Mouse (Mus musculus): ENCODE measurements at regions not wholly inside any gene's neighbourhood (a gene's known extent, or its start where the extent isn't known, plus 50 kb on each side); places are given as distances from the start of the nearest gene placed in this dataset.

DNA sequence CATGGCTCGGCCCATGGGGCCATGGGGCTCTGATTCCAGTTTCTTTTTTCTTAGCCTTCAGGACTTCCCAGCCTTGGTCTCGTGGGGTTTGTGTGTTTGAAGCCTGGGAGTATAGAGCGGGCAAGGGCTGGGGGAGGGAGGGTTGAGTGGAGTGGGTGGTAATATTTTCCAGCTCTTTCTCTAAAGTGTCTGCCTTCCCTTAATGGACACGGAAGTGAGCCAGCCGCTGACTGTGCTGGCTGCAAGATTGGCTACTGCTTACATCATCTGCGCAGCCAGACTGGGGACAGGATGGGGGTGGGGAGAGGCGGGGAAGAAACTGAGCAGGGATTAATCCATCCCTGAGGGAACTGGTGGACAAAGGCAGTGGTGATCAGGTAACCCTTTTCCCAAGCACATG, 52.3 kb downstream of the Tnp1 start:
- DNase-seq (ENCODE audit: low spot score): peak; percentile 13

GRCm38 (mm10) chr1:72960241-72960653, 55.5 kb downstream of the Tnp1 start:
- DNase-seq (ENCODE audit: low spot score): no peak

- DNase-seq (ENCODE audit: low spot score): peak; percentile 29
Measured at GRCm38 (mm10) chr1:72955387-72955786, 60.3 kb downstream of the Tnp1 start.

GRCm38 (mm10) chr1:72952896-72953295, 62.8 kb downstream of the Tnp1 start:
- no peak for DNase-seq (ENCODE audit: low spot score)

DNA sequence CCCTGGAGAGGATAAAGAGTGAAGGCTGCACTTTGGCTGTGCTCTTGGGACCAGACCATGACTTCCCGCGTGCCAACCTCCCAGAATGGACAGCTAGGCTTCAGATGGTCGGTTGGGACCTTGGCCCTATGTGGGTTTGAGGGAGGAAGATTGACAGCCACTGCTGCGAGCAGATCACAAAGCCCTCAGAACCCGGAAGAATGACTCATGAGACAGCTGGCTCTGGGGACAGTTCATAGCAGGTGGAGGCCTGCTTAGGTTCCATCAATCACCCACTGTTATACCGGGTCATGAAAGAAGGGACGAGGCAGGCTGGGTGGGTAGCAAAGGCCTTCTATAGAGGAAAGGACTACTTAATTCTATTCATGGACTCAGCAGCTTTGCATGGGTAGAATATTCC, 63.9 kb downstream of the Tnp1 start:
- no peak for DNase-seq (ENCODE audit: low spot score)

DNA sequence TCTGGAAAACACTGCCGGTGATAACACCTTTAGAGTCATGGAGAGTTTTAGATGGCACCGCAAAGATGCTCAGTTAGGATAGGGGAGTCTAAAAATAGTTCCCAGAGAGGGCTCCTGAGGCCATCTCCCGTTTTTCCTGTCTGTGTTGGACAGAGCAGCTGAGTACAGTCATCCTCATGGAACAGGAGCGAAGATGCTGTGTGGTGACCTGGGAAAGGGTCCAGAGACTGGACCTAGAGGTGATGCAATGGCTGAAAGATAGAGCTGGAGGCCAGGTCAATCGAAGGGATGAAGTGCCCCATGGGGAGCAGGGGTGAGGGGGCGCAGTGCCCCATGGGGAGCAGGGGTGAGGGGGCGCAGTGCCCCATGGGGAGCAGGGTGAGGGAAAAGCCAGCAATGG, 64.3 kb downstream of the Tnp1 start:
- no peak for DNase-seq (ENCODE audit: low spot score)

DNA sequence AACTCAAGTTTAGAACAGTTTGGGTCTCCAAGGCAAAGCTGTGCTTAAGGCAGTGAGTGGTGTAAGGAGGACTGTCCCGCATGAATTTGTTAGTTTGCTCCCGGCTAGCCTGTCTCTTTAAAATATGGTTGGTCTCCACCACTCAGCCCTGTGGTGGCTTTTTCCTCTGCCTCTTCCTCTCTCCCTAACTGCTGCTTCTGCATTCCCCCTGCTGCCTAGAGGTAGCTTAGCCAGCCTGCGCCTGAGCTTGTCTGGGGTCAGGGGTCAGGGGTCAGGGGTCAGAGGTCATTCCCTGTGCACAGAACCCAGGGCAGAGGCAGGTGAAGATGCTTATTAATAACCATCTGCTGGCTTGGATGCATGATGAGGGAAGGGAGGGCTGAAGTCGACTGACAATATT, 69.5 kb downstream of the Tnp1 start:
- DNase-seq (ENCODE audit: low spot score): peak; percentile 78

DNA sequence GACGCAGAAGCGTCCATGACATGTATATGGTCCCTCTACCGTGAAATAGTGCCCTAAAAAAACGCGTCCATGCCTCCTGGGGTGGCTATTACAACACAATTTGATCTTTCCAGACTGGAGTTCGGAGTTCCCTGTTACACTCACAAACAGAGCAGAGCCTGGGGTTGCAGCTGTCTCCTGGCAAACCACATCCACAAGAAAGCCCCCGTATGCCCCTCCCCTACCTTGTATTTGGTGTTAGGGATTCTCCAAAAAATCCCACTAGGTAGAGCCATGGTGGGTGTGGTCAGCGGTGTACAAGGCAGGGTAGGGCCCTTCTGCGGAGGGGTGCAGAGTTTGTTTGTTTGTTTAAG, 70.0 kb downstream of the Tnp1 start:
- no peak for DNase-seq (ENCODE audit: low spot score)

- peak; percentile 88 for DNase-seq (ENCODE audit: low spot score)
Measured at GRCm38 (mm10) chr1:72944805-72945749, 70.4 kb upstream of the Igfbp5 start.

DNA sequence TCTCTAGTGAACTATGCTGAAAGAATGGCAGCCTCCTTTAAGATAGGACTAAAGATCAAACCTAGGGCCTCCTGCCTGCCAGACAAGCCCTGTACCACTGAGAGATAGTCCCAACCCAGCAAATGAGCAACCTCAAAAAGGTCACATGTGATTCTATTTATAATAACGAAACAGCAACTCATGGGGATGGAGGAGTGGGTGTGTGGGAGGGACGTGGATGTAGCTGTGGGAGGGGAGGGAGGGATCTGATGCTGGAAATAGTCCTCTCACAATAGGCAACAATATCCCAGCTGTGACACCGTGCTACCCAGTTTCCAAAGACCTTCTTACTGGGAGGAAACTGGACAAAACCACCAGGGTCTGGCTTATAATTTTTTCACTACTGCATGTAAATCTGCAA, 69.5 kb upstream of the Igfbp5 start:
- DNase-seq (ENCODE audit: low spot score): no peak

GRCm38 (mm10) chr1:72943082-72943481, 68.4 kb upstream of the Igfbp5 start:
- no peak for DNase-seq (ENCODE audit: low spot score)

GRCm38 (mm10) chr1:72942351-72942750, 67.7 kb upstream of the Igfbp5 start:
- DNase-seq (ENCODE audit: low spot score): no peak

- DNase-seq (ENCODE audit: low spot score): no peak
Measured at GRCm38 (mm10) chr1:72939948-72940347, 65.3 kb upstream of the Igfbp5 start.

DNA sequence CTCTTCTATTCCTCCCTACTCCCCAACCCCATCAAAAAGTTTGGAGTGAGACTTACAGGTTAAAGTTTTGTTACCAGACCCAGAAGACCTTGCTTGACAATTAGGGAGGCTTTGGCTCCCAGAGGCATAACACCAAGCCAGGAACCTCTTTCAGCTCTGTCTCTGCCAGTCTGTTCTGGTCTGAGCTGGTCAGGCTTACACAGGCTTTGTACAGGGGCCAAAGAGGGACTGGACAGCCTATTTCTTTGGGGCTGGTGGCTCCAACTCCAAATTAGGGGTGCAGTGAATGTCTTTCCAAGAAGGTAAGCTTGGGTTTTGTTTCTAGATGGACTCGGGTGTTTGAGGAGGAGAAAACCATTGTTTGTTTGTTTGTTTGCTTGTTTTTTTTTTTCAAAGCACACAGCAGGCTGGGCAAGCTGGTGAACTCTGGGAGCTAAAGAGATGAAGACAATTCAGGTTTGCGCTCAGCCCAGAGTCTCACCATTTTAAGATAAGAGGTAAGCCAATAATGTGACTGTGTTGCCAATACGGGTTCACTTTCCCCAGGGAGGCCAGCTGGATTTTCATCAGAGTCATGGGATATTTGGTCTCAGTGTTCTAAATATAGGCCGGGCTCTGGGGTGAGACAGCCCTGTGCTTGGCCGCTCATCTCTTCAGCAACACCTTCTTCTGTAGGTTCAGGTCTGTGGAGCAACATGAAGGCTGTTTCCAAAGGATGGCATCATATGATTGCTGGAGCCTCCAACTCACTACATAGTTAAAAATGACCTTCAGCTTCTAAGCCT, 62.2 kb upstream of the Igfbp5 start:
- no peak for DNase-seq (ENCODE audit: low spot score)

DNA sequence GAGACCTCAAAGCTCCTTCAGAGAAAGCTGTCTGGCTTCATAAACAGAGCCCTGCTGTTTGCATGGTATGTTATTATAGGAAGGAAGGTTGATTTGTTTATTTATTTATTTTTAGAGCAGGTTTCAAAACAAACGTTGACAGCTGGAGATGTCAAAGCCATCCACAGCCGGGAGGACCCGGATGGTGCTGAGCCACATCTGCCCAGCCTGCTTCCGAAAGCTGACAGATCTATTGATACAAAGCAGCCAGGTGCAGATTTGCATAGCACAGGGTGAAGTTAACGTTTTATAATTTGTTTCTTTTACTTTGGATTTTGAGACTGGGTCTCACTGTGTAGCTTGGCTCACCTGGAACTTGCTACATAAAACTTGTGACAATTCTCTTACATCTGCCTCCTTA, 61.5 kb upstream of the Igfbp5 start:
- no peak for DNase-seq (ENCODE audit: low spot score)

DNA sequence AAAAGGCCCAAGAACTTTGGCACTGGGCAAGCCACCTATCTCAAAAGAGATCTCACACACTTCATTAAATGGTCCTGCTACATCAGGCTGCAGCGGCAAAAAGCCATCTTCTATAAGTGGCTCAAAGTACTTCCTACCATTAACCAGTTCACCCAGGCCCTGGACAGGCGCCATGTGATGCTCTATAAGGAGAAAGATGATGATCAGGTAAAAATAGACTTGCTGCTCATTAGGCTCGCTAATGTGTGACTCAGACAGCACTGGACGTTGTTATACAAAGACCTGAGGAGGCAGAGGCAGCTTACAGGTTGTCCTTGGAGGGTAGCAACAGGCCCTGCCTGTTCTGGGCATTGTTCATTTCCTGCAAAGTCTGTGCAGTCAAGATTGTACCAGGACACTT, 60.4 kb upstream of the Igfbp5 start:
- DNase-seq (ENCODE audit: low spot score): no peak

DNA sequence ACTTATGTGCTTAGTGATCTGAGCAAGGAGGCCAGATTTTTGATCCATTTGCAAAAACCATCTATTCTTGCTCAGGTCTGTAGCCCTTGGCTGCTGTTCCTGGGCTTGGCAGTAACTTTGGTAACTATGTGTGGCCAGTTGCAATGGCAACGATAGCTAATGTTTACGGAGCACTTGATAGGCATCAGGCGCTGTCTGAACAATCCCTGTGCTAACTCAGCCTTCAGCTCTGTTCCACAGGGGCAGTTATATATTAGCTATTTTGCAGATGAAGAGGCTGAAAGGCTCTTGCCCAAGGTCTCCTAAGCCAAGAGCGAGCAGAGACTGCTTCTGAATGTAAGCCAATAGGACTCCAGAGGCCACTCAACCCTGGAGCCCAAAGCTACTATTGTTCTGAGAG, 55.1 kb upstream of the Igfbp5 start:
- DNase-seq (ENCODE audit: low spot score): peak; percentile 58
